Mouse (Mus musculus): ENCODE measurements around the gene Sulf2.

- TF ChIP-seq MYOD1 (IDR thresholded peaks at IDR 0.05; ENCODE audit: control insufficient read depth, insufficient read length, low read depth) (no peak), CTCF (IDR thresholded peaks at IDR 0.05; ENCODE audit: control insufficient read depth, insufficient read depth, insufficient read length) (no peak), CEBPB (IDR thresholded peaks at IDR 0.05; ENCODE audit: low read depth) (no peak), USF1 (IDR thresholded peaks at IDR 0.05; ENCODE audit: low read depth) (no peak), MAX (IDR thresholded peaks at IDR 0.05) (no peak)
Observed at GRCm38 (mm10) chr2:166042542-166042941, 112.9 kb downstream of the Sulf2 start.

Data from C2C12 (cell line).